Mouse (Mus musculus) spleen, adult 2 months (tissue): ENCODE measurements at regions not wholly inside any gene's neighbourhood (a gene's known extent, or its start where the extent isn't known, plus 50 kb on each side); places are given as distances from the start of the nearest gene placed in this dataset.

Source experiments
- CTCF ChIP-seq: fragments of 200-500 bp; IDR thresholded peaks from 2 replicates; pipeline ENCODE4 v1.5.1; 2011; ENCODE audit warnings: mild to moderate bottlenecking, inconsistent platforms; ENCODE audit not compliant: insufficient read depth, insufficient read length, insufficient replicate concordance; ENCODE audit errors: extremely low read depth
- POLR2A ChIP-seq: fragments of 200-500 bp; IDR thresholded peaks from 2 replicates; pipeline ENCODE4 v1.6.1; 2011; ENCODE audit warnings: low read depth, low read length, inconsistent platforms

DNA sequence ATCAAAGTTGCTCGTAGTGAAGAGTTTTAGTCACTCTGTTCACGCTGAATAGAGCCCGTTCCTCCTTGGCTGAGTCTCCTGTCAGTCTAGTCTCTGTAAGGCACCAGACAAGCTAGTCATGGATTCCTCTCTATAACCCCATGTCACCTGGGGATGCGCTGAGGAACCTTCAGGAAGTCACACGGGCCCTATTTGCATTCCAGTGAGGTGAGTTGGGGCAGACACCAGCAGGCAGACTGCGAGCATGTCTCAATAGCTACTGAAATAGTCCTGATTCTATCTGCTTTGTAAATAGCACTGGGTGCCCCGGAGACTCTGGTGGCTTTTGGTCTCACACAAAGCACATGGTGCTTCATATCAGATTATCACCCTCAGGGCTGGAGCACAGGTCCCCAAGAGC, 174.6 kb upstream of the Spdye4c start:
- no peak for TF ChIP-seq POLR2A
- no peak for TF ChIP-seq CTCF
